In genomic region chr17:29514435-29514834, GRCm38 (mm10) we compare ENCODE assay signal across 8 mouse cellular contexts. TPM values are rescaled to one million over a fixed set of nuclear protein-coding genes. Genes with fewer than 3 reads are reported as not detected.
A peak's percentile ranks its signal among the peaks of the same experiment; 100 is the strongest.
DNase-seq lines count a peak whose midpoint lies in the region.

No protein-coding gene starts in this region.

- peak; percentile 82 for DNase-seq in ES-CJ7 (ENCODE audit: low read depth, low spot score)
- peak; percentile 64 for DNase-seq in brain, embryonic 18.5 days (ENCODE audit: low read depth, low spot score)
- DNase-seq in fibroblast of lung, adult 2 months (ENCODE audit: low read depth) = peak; percentile 61
- peak; percentile 84 to 87 for DNase-seq in heart, postnatal 36 days
- DNase-seq in layer of hippocampus, adult 9-11 months = peak; percentile 61
- peak; percentile 88 for DNase-seq in lung, postnatal 10 days
- DNase-seq in retina, embryonic 14.5 days (ENCODE audit: low spot score) = peak; percentile 93
- DNase-seq in thymus, postnatal 36 days = peak; percentile 66 to 70

- intact Hi-C loops in heart, postnatal 36 days (cut with DNase I) = loop anchor here (1.0 to 5.0 kb wide), 5 partner anchors 22 to 337 kb away; partner anchors contain the start of gene BC004004

RNA-seq across cellular contexts. Expression of gene Pim1, which starts 23.9 kb away (rescaled TPM):
- total RNA-seq in heart, postnatal 36 days (2021) = 10 to 100 TPM; 22.3 to 36.3 TPM

RNA-seq across cellular contexts. Expression of gene Gm17657, which starts 35.0 kb away (rescaled TPM):
- total RNA-seq in heart, postnatal 36 days (2021) = not detected

RNA-seq across cellular contexts. Expression of gene Tbc1d22b, which starts 35.1 kb away (rescaled TPM):
- 10 to 100 TPM; 11.9 to 12.5 TPM for total RNA-seq in heart, postnatal 36 days (2021)

RNA-seq across cellular contexts. Expression of gene Tmem217, which starts 37.8 kb away (rescaled TPM):
- not detected for total RNA-seq in heart, postnatal 36 days (2021)

Comparison
In these comparisons a context has a peak if more than half of its experiments do, and no peak if none do; other contexts are left out.
1. Peak in every context shown above with its lines: DNase-seq.